Comparison of ENCODE assay signal across 8 mouse cellular contexts in the genomic region with DNA sequence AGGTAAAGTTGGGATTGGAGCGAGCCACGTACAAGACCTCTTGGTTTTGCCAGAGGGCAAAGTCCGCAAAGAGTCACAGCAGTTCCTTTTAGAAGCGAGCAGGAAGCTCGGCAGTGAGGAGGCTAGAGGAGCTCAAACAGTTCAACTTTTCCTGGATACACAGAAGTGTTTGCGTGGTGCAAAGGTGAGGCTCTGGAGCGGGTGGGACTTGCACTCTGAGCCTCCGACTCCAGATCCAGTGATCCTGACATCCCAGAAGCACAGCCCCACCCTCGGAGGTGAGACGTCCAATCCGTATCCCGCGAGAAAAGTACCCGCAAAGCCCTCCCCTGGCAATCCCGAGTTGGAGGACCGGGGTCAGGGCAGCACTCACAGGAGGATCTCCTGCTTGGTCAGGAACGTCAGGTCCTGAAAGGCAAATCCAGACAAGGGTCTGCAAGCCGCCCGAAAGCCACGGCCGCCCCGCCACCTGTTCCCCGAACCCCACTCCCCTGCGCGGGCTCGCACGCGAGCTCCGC. TPM values are rescaled to one million over a fixed set of nuclear protein-coding genes. Genes with fewer than 3 reads are reported as not detected.
DNase-seq lines count a peak whose midpoint lies in the region; ATAC-seq and TF ChIP-seq lines count a peak whose summit lies in the region.

No protein-coding gene starts in this region.

- TF ChIP-seq POLR2A in olfactory bulb, adult 2 months (IDR thresholded peaks at IDR 0.05; ENCODE audit: insufficient read depth, low read depth, low read length) = 0 out of 2 replicates have a peak, but pooled peaks have one; percentile 8

- no peaks in the 10 kb centered on the region for H3K27me3 ChIP-seq in heart, embryonic 13.5 days (replicated peaks)
- H3K27me3 ChIP-seq in hindbrain, embryonic 12.5 days = no peaks in the 10 kb centered on the region; the same call in 1 of the 2 replicates
- H3K27me3 ChIP-seq in liver, embryonic 11.5 days (replicated peaks; ENCODE audit: control insufficient read depth, insufficient read depth, low read length) = no peaks in the 10 kb centered on the region

- peak overlapping the region; percentile 61 for H3K27ac ChIP-seq in heart, embryonic 13.5 days (replicated peaks)
- peak overlapping the region; percentile 30 for H3K27ac ChIP-seq in hindbrain, embryonic 12.5 days
- peak overlapping the region; percentile 77 for H3K27ac ChIP-seq in liver, embryonic 11.5 days (ENCODE audit: low read depth, low read length)
- no peak overlapping the region for H3K27ac ChIP-seq in olfactory bulb, adult 2 months (ENCODE audit: insufficient read depth, low read depth, low read length)

- peak; percentile 9; the same call in 1 of the 2 replicates for ATAC-seq in heart, embryonic 13.5 days (ENCODE audit: extremely low read depth, insufficient number of reproducible peaks, low FRiP score, low TSS enrichment)
- no peak for ATAC-seq in hindbrain, embryonic 12.5 days (ENCODE audit: low FRiP score)
- ATAC-seq in liver, embryonic 11.5 days (replicated peaks; ENCODE audit: low FRiP score) = no peak; the same call in 1 of the 2 replicates

- no peak for DNase-seq in heart, postnatal 36 days
- peak; percentile 92 for DNase-seq in R1 (ENCODE audit: low read depth, low spot score)
- DNase-seq in liver, embryonic 11.5 days (ENCODE audit: low spot score) = no peak
- DNase-seq in c-Kit-positive CD71-positive TER-119-positive erythroid progenitor cells, embryonic 14.5 days (ENCODE audit: low spot score) = no peak
- DNase-seq in thymus, postnatal 14 days = no peak

- H3K4me1 ChIP-seq in heart, embryonic 13.5 days = peaks cover 21% of the 10 kb centered on the region
- H3K4me1 ChIP-seq in hindbrain, embryonic 12.5 days = peaks cover 20% of the 10 kb centered on the region
- H3K4me1 ChIP-seq in liver, embryonic 11.5 days (replicated peaks; ENCODE audit: control insufficient read depth, insufficient read depth, low read length) = peaks cover 22% of the 10 kb centered on the region
- peaks cover 12% of the 10 kb centered on the region; the same call in 1 of the 2 replicates for H3K4me1 ChIP-seq in olfactory bulb, adult 2 months (ENCODE audit: control insufficient read depth, insufficient read depth, low read length)

- H3K36me3 ChIP-seq in heart, embryonic 13.5 days = peaks cover 17% of the 10 kb centered on the region
- peaks cover 12% of the 10 kb centered on the region for H3K36me3 ChIP-seq in hindbrain, embryonic 12.5 days
- H3K36me3 ChIP-seq in liver, embryonic 11.5 days (ENCODE audit: control insufficient read depth, insufficient read depth, low read length) = peaks cover 8% of the 10 kb centered on the region; the same call in 1 of the 2 replicates

- H3K9me3 ChIP-seq in heart, embryonic 13.5 days = no peaks in the 10 kb centered on the region
- no peaks in the 10 kb centered on the region for H3K9me3 ChIP-seq in hindbrain, embryonic 12.5 days (replicated peaks)
- H3K9me3 ChIP-seq in liver, embryonic 11.5 days (ENCODE audit: control insufficient read depth, low read length) = no peaks in the 10 kb centered on the region

- TF ChIP-seq CTCF in olfactory bulb, adult 2 months (IDR thresholded peaks at IDR 0.05; ENCODE audit: insufficient read depth, low read depth, low read length) = no peak

- H3K4me3 ChIP-seq in heart, embryonic 13.5 days = peak overlapping the region; percentile 78
- peak overlapping the region; percentile 72 for H3K4me3 ChIP-seq in hindbrain, embryonic 12.5 days
- peak overlapping the region; percentile 83 for H3K4me3 ChIP-seq in liver, embryonic 11.5 days (ENCODE audit: low read depth, low read length)
- peak overlapping the region; percentile 59 for H3K4me3 ChIP-seq in olfactory bulb, adult 2 months (ENCODE audit: insufficient read depth, low read depth, low read length)

- H3K9ac ChIP-seq in heart, embryonic 13.5 days = peak overlapping the region; percentile 83
- H3K9ac ChIP-seq in hindbrain, embryonic 12.5 days = peak overlapping the region; percentile 63
- H3K9ac ChIP-seq in liver, embryonic 11.5 days (ENCODE audit: low read depth, low read length) = peak overlapping the region; percentile 71

- intact Hi-C loops in heart, postnatal 36 days (cut with DNase I) = no loop called here

- peak overlapping the region; percentile 93 for H3K4me2 ChIP-seq in heart, embryonic 13.5 days
- peak overlapping the region; percentile 80 for H3K4me2 ChIP-seq in hindbrain, embryonic 12.5 days (replicated peaks)
- H3K4me2 ChIP-seq in liver, embryonic 11.5 days = peak overlapping the region; percentile 86

- WGBS in heart, embryonic 13.5 days = 1% methylated on average over 29 of the region's 29 CpGs
- WGBS in hindbrain, embryonic 12.5 days = under 1% methylated on average over 29 of the region's 29 CpGs
- WGBS in liver, embryonic 11.5 days = 1% methylated on average over 28 of the region's 29 CpGs
- 2% methylated on average over 29 of the region's 29 CpGs for WGBS in olfactory bulb, adult 2 months

RNA-seq across cellular contexts. Expression of a gene that starts 0.6 kb away (rescaled TPM):
- polyA plus RNA-seq in heart, embryonic 13.5 days (2015; fragmentation: Nextera tagmentation; extraction: Ambion mirVana) = 54.2 and 57.9 TPM in 2 replicates
- total RNA-seq in heart, postnatal 36 days (2021) = 10 to 100 TPM; 15.6 to 16.3 TPM
- polyA plus RNA-seq in hindbrain, embryonic 12.5 days (2016; fragmentation: Nextera tagmentation; extraction: Ambion mirVana) = 37.5 and 40.5 TPM in 2 replicates
- polyA plus RNA-seq in liver, embryonic 11.5 days (2014; fragmentation: Nextera tagmentation; extraction: Ambion mirVana) = 113 and 114 TPM in 2 replicates
- not detected in 2 replicates for polyA plus RNA-seq in olfactory bulb, adult 2 months (2012; ENCODE audit: insufficient read depth, insufficient read length, low replicate concordance, missing spikeins)

RNA-seq across cellular contexts. Expression of a gene that starts 0.6 kb away (rescaled TPM):
- polyA plus RNA-seq in heart, embryonic 13.5 days (2015; fragmentation: Nextera tagmentation; extraction: Ambion mirVana) = 3.3 and 3.7 TPM in 2 replicates
- 1 to 10 TPM; 1.5 to 1.8 TPM for total RNA-seq in heart, postnatal 36 days (2021)
- 4.6 and 4.9 TPM in 2 replicates for polyA plus RNA-seq in hindbrain, embryonic 12.5 days (2016; fragmentation: Nextera tagmentation; extraction: Ambion mirVana)
- 6.5 and 7.4 TPM in 2 replicates for polyA plus RNA-seq in liver, embryonic 11.5 days (2014; fragmentation: Nextera tagmentation; extraction: Ambion mirVana)
- not detected in 2 replicates for polyA plus RNA-seq in olfactory bulb, adult 2 months (2012; ENCODE audit: insufficient read depth, insufficient read length, low replicate concordance, missing spikeins)

RNA-seq across cellular contexts. Expression of a gene that starts 14.1 kb away (rescaled TPM):
- 0.62 and 0.82 TPM in 2 replicates for polyA plus RNA-seq in heart, embryonic 13.5 days (2015; fragmentation: Nextera tagmentation; extraction: Ambion mirVana)
- total RNA-seq in heart, postnatal 36 days (2021) = under 1 TPM; 0.14 to 0.53 TPM
- polyA plus RNA-seq in hindbrain, embryonic 12.5 days (2016; fragmentation: Nextera tagmentation; extraction: Ambion mirVana) = 2.0 and 2.7 TPM in 2 replicates
- polyA plus RNA-seq in liver, embryonic 11.5 days (2014; fragmentation: Nextera tagmentation; extraction: Ambion mirVana) = 0.52 and 1.6 TPM in 2 replicates
- polyA plus RNA-seq in olfactory bulb, adult 2 months (2012; ENCODE audit: insufficient read depth, insufficient read length, low replicate concordance, missing spikeins) = not detected in 2 replicates

RNA-seq across cellular contexts. Expression of a gene that starts 29.0 kb away (rescaled TPM):
- polyA plus RNA-seq in heart, embryonic 13.5 days (2015; fragmentation: Nextera tagmentation; extraction: Ambion mirVana) = 37.0 and 37.9 TPM in 2 replicates
- 10 to 100 TPM; 26.7 to 29.0 TPM for total RNA-seq in heart, postnatal 36 days (2021)
- polyA plus RNA-seq in hindbrain, embryonic 12.5 days (2016; fragmentation: Nextera tagmentation; extraction: Ambion mirVana) = 55.0 and 55.1 TPM in 2 replicates
- polyA plus RNA-seq in liver, embryonic 11.5 days (2014; fragmentation: Nextera tagmentation; extraction: Ambion mirVana) = 55.1 and 58.4 TPM in 2 replicates
- not detected in 2 replicates for polyA plus RNA-seq in olfactory bulb, adult 2 months (2012; ENCODE audit: insufficient read depth, insufficient read length, low replicate concordance, missing spikeins)

RNA-seq across cellular contexts. Expression of a gene that starts 37.4 kb away (rescaled TPM):
- polyA plus RNA-seq in heart, embryonic 13.5 days (2015; fragmentation: Nextera tagmentation; extraction: Ambion mirVana) = 9.6 and 11.1 TPM in 2 replicates
- total RNA-seq in heart, postnatal 36 days (2021) = 1 to 10 TPM; 6.2 to 7.2 TPM
- polyA plus RNA-seq in hindbrain, embryonic 12.5 days (2016; fragmentation: Nextera tagmentation; extraction: Ambion mirVana) = 21.1 and 22.9 TPM in 2 replicates
- polyA plus RNA-seq in liver, embryonic 11.5 days (2014; fragmentation: Nextera tagmentation; extraction: Ambion mirVana) = 20.8 and 24.4 TPM in 2 replicates
- polyA plus RNA-seq in olfactory bulb, adult 2 months (2012; ENCODE audit: insufficient read depth, insufficient read length, low replicate concordance, missing spikeins) = not detected in 2 replicates

Comparison
In these comparisons a context has a peak if more than half of its experiments do, and no peak if none do; other contexts are left out.
1. RNA of a gene that starts 0.6 kb away (polyA plus RNA-seq): 113 to 114 TPM in liver, embryonic 11.5 days, 54.2 to 57.9 TPM in heart, embryonic 13.5 days and 37.5 to 40.5 TPM in hindbrain, embryonic 12.5 days; not detected in olfactory bulb, adult 2 months; every median in the first group is over 10 times any median in the second.
2. Peak in every context shown above with its lines, with median percentiles within 50 percentile points of each other: H3K4me2 ChIP-seq, H3K4me3 ChIP-seq and H3K9ac ChIP-seq.